Mouse (Mus musculus) stomach, postnatal 0 days (tissue): Measurements from ENCODE around the gene Bbc3.
A peak's percentile ranks its signal among the peaks of the same experiment; 100 is the strongest.

Experiments used
- CTCF ChIP-seq: IDR thresholded peaks from 2 replicates; pipeline ENCODE4 v1.5.1; 2016; ENCODE audit warnings: antibody characterized with exemption, low read depth, mild to moderate bottlenecking, moderate library complexity
- EP300 ChIP-seq: optimal IDR thresholded peaks from 2 replicates; pipeline ENCODE3; 2016; ENCODE audit warnings: antibody characterized with exemption

DNA sequence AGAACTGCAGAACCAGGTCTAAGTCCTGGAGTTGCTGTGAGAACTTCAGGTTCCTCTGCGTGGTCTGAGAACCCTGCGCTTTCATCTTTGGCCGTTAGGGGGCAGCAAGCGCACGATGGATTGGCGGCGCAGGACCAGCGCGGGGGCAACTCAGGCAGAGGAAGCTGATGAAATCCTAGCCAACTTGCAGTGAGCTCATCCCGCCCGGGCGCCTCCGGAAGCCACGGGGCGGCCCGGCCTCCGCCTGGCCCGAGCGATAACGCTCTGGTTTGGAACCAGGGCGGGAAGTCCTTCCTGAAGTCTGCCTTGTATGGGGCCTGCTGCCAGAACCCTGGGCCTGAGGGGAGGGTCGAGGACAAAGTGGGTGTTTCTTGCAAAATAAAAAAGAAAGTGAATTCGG, 13.4 kb upstream of the Bbc3 start:
- TF ChIP-seq CTCF, result peak; percentile 98
- TF ChIP-seq EP300, result no peak
